Mouse (Mus musculus) embryo, embryonic 9.5 days (tissue): ENCODE data around the gene Pik3cd.

Experiments
- DNase-seq: peaks from one replicate; pipeline ENCODE4 v3.0.0-alpha.2; 2017; ENCODE audit errors: extremely low spot score

The Pik3cd gene

GRCm38 (mm10) chr4:149689822-149690700 lies 12.3 kb downstream of the Pik3cd start:
- DNase-seq, result no peak

GRCm38 (mm10) chr4:149688861-149689260 lies 13.5 kb downstream of the Pik3cd start:
- DNase-seq, result no peak

- no peak for DNase-seq
Observed at GRCm38 (mm10) chr4:149684841-149685623, 17.3 kb downstream of the Pik3cd start.

GRCm38 (mm10) chr4:149683875-149684274 lies 18.5 kb downstream of the Pik3cd start:
- no peak for DNase-seq

- DNase-seq, result no peak
Observed at GRCm38 (mm10) chr4:149679056-149679770, 23.2 kb downstream of the Pik3cd start.

GRCm38 (mm10) chr4:149678006-149678405 lies 24.4 kb downstream of the Pik3cd start:
- no peak for DNase-seq

GRCm38 (mm10) chr4:149675378-149676261 lies 26.8 kb downstream of the Pik3cd start:
- peak; percentile 88 for DNase-seq

- peak; percentile 20 for DNase-seq
Observed at GRCm38 (mm10) chr4:149674814-149675377, 27.5 kb downstream of the Pik3cd start.

- DNase-seq, result no peak
Observed at GRCm38 (mm10) chr4:149672747-149673146, 29.6 kb downstream of the Pik3cd start.

GRCm38 (mm10) chr4:149671175-149671574 lies 31.2 kb downstream of the Pik3cd start:
- DNase-seq, result no peak

GRCm38 (mm10) chr4:149665692-149666090 lies 36.7 kb downstream of the Pik3cd start:
- no peak for DNase-seq

- DNase-seq, result no peak
Observed at GRCm38 (mm10) chr4:149665016-149665691, 37.2 kb downstream of the Pik3cd start.

- no peak for DNase-seq
Observed at GRCm38 (mm10) chr4:149663849-149664503, 38.4 kb downstream of the Pik3cd start.

- DNase-seq, result no peak
Observed at GRCm38 (mm10) chr4:149661967-149662589, 40.3 kb downstream of the Pik3cd start.

- no peak for DNase-seq
Observed at GRCm38 (mm10) chr4:149660598-149660997, 41.8 kb downstream of the Pik3cd start.

- DNase-seq, result no peak
Observed at GRCm38 (mm10) chr4:149659495-149660116, 42.8 kb downstream of the Pik3cd start.

- DNase-seq, result no peak
Observed at GRCm38 (mm10) chr4:149657858-149658416, 44.4 kb downstream of the Pik3cd start.

GRCm38 (mm10) chr4:149654232-149654631 lies 48.1 kb downstream of the Pik3cd start:
- no peak for DNase-seq
